12 mouse cellular contexts compared by ENCODE assay signal in the genomic region with DNA sequence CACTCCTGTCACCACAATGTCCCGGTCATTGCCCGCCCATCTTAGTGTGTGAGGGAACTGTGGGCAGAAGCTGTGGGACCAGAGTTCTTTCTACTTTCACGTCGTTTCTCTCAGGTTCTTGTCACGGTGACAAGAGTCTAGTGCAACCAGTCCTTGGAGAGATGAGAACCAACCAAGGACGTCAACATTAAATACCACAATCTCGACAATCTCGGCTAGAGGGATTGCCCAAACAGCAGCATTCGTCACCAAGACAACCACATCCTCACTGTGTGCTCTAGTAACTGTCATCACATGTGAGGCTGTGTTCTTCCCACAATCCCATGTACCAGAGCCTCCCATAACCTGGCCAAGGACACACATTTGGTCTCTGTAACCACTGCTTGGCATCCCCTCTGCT.
DNase-seq lines count a peak whose midpoint lies in the region; ATAC-seq lines count a peak whose summit lies in the region.
"Had no signal": no experiment of that assay in that cellular context is flagged by ENCODE, and none has a peak within 500 bp of the region (broad histone marks: within the 10 kb centered on the region; RNA-seq: fewer than 3 reads in every experiment).

No protein-coding gene starts in this region.

- no peak for DNase-seq in heart, adult 9 months (ENCODE audit: low spot score in 2 of 2)
- peak; percentile 22 for DNase-seq in thymus, postnatal 14 days
- DNase-seq in thymus, postnatal 36 days: no peak
- peak; percentile 91 for DNase-seq in induced T-regulatory cell, adult 2 months (ENCODE audit: low read depth)
- no peak for DNase-seq in hindbrain, embryonic 11.5 days (ENCODE audit: low spot score)
- DNase-seq in cerebellum, adult 11-12 months: no peak

- peak overlapping the region; percentile 89 for H3K27ac ChIP-seq in heart, embryonic 16.5 days (ENCODE audit: low read length)
- peak overlapping the region; percentile 28; the same call in 1 of the 2 replicates for H3K27ac ChIP-seq in stomach, embryonic 15.5 days
- no peak overlapping the region for H3K27ac ChIP-seq in hindbrain, embryonic 11.5 days (ENCODE audit: low read depth, low read length)
- H3K27ac ChIP-seq: embryonic facial prominence, embryonic 10.5 days; forebrain, embryonic 12.5 days; limb, embryonic 13.5 days; midbrain, embryonic 15.5 days had no signal

- WGBS in heart, embryonic 16.5 days: 69% methylated on average over 9 of the region's 9 CpGs
- 80% methylated on average over 9 of the region's 9 CpGs for WGBS in stomach, embryonic 15.5 days
- WGBS in hindbrain, embryonic 11.5 days: 80% methylated on average over 9 of the region's 9 CpGs

- no peak overlapping the region for H3K4me3 ChIP-seq in heart, embryonic 16.5 days (ENCODE audit: low read length)
- H3K4me3 ChIP-seq in stomach, embryonic 15.5 days (replicated peaks): no peak overlapping the region
- H3K4me3 ChIP-seq in hindbrain, embryonic 11.5 days (ENCODE audit: low read depth, low read length): no peak overlapping the region
- H3K4me3 ChIP-seq: embryonic facial prominence, embryonic 10.5 days; forebrain, embryonic 12.5 days; limb, embryonic 13.5 days; midbrain, embryonic 15.5 days had no signal

- H3K9me3 ChIP-seq in heart, embryonic 16.5 days (replicated peaks; ENCODE audit: control insufficient read depth, low read length): no peaks in the 10 kb centered on the region
- no peaks in the 10 kb centered on the region for H3K9me3 ChIP-seq in stomach, embryonic 15.5 days
- no peaks in the 10 kb centered on the region for H3K9me3 ChIP-seq in hindbrain, embryonic 11.5 days (ENCODE audit: control insufficient read depth, low read length)
- H3K9me3 ChIP-seq: embryonic facial prominence, embryonic 10.5 days; forebrain, embryonic 12.5 days; limb, embryonic 13.5 days; midbrain, embryonic 15.5 days had no signal

- H3K36me3 ChIP-seq in heart, embryonic 16.5 days (ENCODE audit: control insufficient read depth, insufficient read depth): no peaks in the 10 kb centered on the region
- no peaks in the 10 kb centered on the region for H3K36me3 ChIP-seq in stomach, embryonic 15.5 days
- no peaks in the 10 kb centered on the region for H3K36me3 ChIP-seq in hindbrain, embryonic 11.5 days (ENCODE audit: control insufficient read depth, insufficient read depth, low read length)
- H3K36me3 ChIP-seq: embryonic facial prominence, embryonic 10.5 days; forebrain, embryonic 12.5 days; limb, embryonic 13.5 days; midbrain, embryonic 15.5 days had no signal

- H3K4me1 ChIP-seq in heart, embryonic 16.5 days (ENCODE audit: control insufficient read depth, insufficient read depth, low read length): peaks cover 33% of the 10 kb centered on the region
- H3K4me1 ChIP-seq in stomach, embryonic 15.5 days: no peaks in the 10 kb centered on the region
- H3K4me1 ChIP-seq in hindbrain, embryonic 11.5 days (replicated peaks; ENCODE audit: control insufficient read depth, insufficient read depth, low read length): no peaks in the 10 kb centered on the region
- H3K4me1 ChIP-seq: forebrain, embryonic 12.5 days; midbrain, embryonic 15.5 days had no signal

- ATAC-seq in heart, embryonic 16.5 days (replicated peaks; ENCODE audit: extremely low read depth, insufficient read depth, low FRiP score): no peak
- no peak for ATAC-seq in stomach, embryonic 15.5 days (ENCODE audit: insufficient read depth, low FRiP score, low read depth)
- no peak for ATAC-seq in hindbrain, embryonic 11.5 days (ENCODE audit: low FRiP score)
- ATAC-seq: midbrain, embryonic 15.5 days had no signal

- no peaks in the 10 kb centered on the region for H3K27me3 ChIP-seq in heart, embryonic 16.5 days (ENCODE audit: control insufficient read depth, insufficient read depth, low read length)
- H3K27me3 ChIP-seq in stomach, embryonic 15.5 days (replicated peaks): no peaks in the 10 kb centered on the region
- no peaks in the 10 kb centered on the region for H3K27me3 ChIP-seq in hindbrain, embryonic 11.5 days (ENCODE audit: control insufficient read depth, insufficient read depth, low read length)
- H3K27me3 ChIP-seq: forebrain, embryonic 12.5 days; limb, embryonic 13.5 days; midbrain, embryonic 15.5 days had no signal

- H3K9ac ChIP-seq in heart, embryonic 16.5 days (ENCODE audit: low read length): no peak overlapping the region
- H3K9ac ChIP-seq in stomach, embryonic 15.5 days: no peak overlapping the region
- H3K9ac ChIP-seq in hindbrain, embryonic 11.5 days (ENCODE audit: low read depth, low read length): no peak overlapping the region
- H3K9ac ChIP-seq: forebrain, embryonic 12.5 days; limb, embryonic 13.5 days; midbrain, embryonic 15.5 days had no signal

- H3K4me2 ChIP-seq in heart, embryonic 16.5 days (ENCODE audit: low read depth, low read length): no peak overlapping the region
- no peak overlapping the region for H3K4me2 ChIP-seq in stomach, embryonic 15.5 days
- H3K4me2 ChIP-seq in hindbrain, embryonic 11.5 days (replicated peaks; ENCODE audit: low read depth, low read length): no peak overlapping the region
- H3K4me2 ChIP-seq: forebrain, embryonic 12.5 days; limb, embryonic 13.5 days; midbrain, embryonic 15.5 days had no signal

Comparison
In these comparisons a context has a peak if more than half of its experiments do, and no peak if none do; other contexts are left out.
1. DNase-seq: peak in thymus, postnatal 14 days (single experiment) and induced T-regulatory cell, adult 2 months (single experiment); none in heart, adult 9 months (0 of 2), thymus, postnatal 36 days (0 of 2), hindbrain, embryonic 11.5 days (single experiment) and cerebellum, adult 11-12 months (single experiment).